Mouse (Mus musculus) heart, adult 2 months (tissue): ENCODE results near the gene Vmn2r17. TPM values are rescaled to one million over a fixed set of nuclear protein-coding genes. Genes with fewer than 3 reads are reported as not detected.

ENCODE experiments used
- DNase-seq, 2 experiments: peaks; one replicate each; pipeline ENCODE4 v3.0.0; 2021
- H3K27ac ChIP-seq: fragments of 200-600 bp; 2 replicates; pipeline ENCODE4 v1.8.1; 2022
- H3K27me3 ChIP-seq: fragments of 200-500 bp; 2 replicates; pipeline ENCODE4 v1.6.1; 2012; ENCODE audit warnings: mild to moderate bottlenecking, low read length, inconsistent platforms, mixed read lengths; ENCODE audit not compliant: control insufficient read depth, insufficient read depth
- H3K36me3 ChIP-seq: fragments of 200-500 bp; 2 replicates; pipeline ENCODE4 v1.6.1; 2012; ENCODE audit warnings: low read length, inconsistent platforms; ENCODE audit not compliant: control insufficient read depth, insufficient read depth
- H3K4me1 ChIP-seq: fragments of 200-500 bp; 2 replicates; pipeline ENCODE4 v1.6.1; 2011; ENCODE audit warnings: low read length; ENCODE audit not compliant: control insufficient read depth, insufficient read depth
- H3K4me3 ChIP-seq: fragments of 200-600 bp; 2 replicates; pipeline ENCODE4 v1.8.1; 2022
- H3K79me2 ChIP-seq: fragments of 200-500 bp; replicated peaks from 2 replicates; pipeline ENCODE4 v1.6.1; 2012; ENCODE audit warnings: mild to moderate bottlenecking, inconsistent platforms, low read length, moderate library complexity, mixed read lengths; ENCODE audit not compliant: control insufficient read depth, insufficient read depth
- H3K9ac ChIP-seq: fragments of 200-500 bp; 2 replicates; pipeline ENCODE4 v1.6.1; 2012; ENCODE audit warnings: low read depth, mild to moderate bottlenecking, control low read depth, inconsistent platforms, low read length, mixed read lengths
- CTCF ChIP-seq: fragments of 200-600 bp; IDR thresholded peaks from 2 replicates; pipeline ENCODE4 v1.8.1; 2022; ENCODE audit warnings: antibody characterized with exemption, mild to moderate bottlenecking, moderate library complexity
- EP300 ChIP-seq: fragments of 200-500 bp; IDR thresholded peaks from 2 replicates; pipeline ENCODE4 v1.6.1; 2011; ENCODE audit warnings: low read depth, low read length, control low read depth; ENCODE audit not compliant: insufficient read depth
- POLR2A ChIP-seq: fragments of 200-500 bp; IDR thresholded peaks from 2 replicates; pipeline ENCODE4 v1.6.1; 2011; ENCODE audit warnings: mild to moderate bottlenecking, low read depth, low read length, control low read depth; ENCODE audit not compliant: insufficient read depth
- WGBS: fragments of 180-500 bp; shearing (Covaris S2); methylation state at CpG from one replicate; pipeline ENCODE4 v1.1.7; 2018; 5-methylcytosine and 5-hydroxymethylcytosine counted together
- intact Hi-C: fragments of 180-260 bp; cut with DNase I; formaldehyde crosslinking; loops from one replicate; pipeline ENCODE4 v1.15.1; 2025
- long read RNA-seq: library from polyadenylated mRNA; stranded (forward); transcript quantifications from one replicate; pipeline ENCODE4 v2.0.0, GENCODE M21; 2021
- polyA plus RNA-seq: library from polyadenylated mRNA; depleted of rRNA; stranded (reverse); fragments of >200 nt; gene quantifications from 2 replicates; pipeline ENCODE4 v1.2.3, GENCODE M21; 2012; rRNA removed
- total RNA-seq, 2 experiments: library from RNA; stranded (reverse); gene quantifications; 2 replicates each; pipeline ENCODE4 v1.2.3; 2021

Vmn2r17 gene
- total RNA-seq (not detected), polyA plus RNA-seq (not detected in 2 replicates)
- long read RNA-seq: 0 reads

GRCm38 (mm10) chr5:109419388-109419787, at the start of gene Vmn2r17:
Gene Vmn2r17, plus strand, starts transcription at chr5:109419688.
- Histone ChIP-seq H3K27me3 (no peaks in the 10 kb centered on the region), H3K36me3 (no peaks in the 10 kb centered on the region), H3K79me2 (no peaks in the 10 kb centered on the region), H3K27ac (no peak within 1 kb of the TSS), H3K9ac (no peak within 1 kb of the TSS), H3K4me3 (no peak within 1 kb of the TSS), H3K4me1 (no peaks in the 10 kb centered on the region)
- intact Hi-C loops: no loop called here
- DNase-seq: no peak
- 33% methylated on average over 2 of the region's 2 CpGs for WGBS
- TF ChIP-seq CTCF: no peak

GRCm38 (mm10) chr5:109466576-109467506, 47.4 kb downstream of the Vmn2r17 start:
- H3K9ac ChIP-seq: no peak overlapping the region
- H3K36me3 ChIP-seq: no peaks in the 10 kb centered on the region
- intact Hi-C loops: no loop called here
- H3K27ac ChIP-seq: no peak overlapping the region
- no peaks in the 10 kb centered on the region for H3K79me2 ChIP-seq
- no peaks in the 10 kb centered on the region for H3K27me3 ChIP-seq
- no peak for DNase-seq
- no peaks in the 10 kb centered on the region for H3K4me1 ChIP-seq
- no peak for TF ChIP-seq CTCF
- no peak for TF ChIP-seq POLR2A
- TF ChIP-seq EP300: no peak
- 21% methylated on average over 20 of the region's 21 CpGs for WGBS
- H3K4me3 ChIP-seq: no peak overlapping the region

GRCm38 (mm10) chr5:109506729-109507128, 87.2 kb downstream of the Vmn2r17 start:
- Histone ChIP-seq H3K4me3 (no peak overlapping the region), H3K27me3 (no peaks in the 10 kb centered on the region), H3K9ac (no peak overlapping the region), H3K27ac (no peak overlapping the region), H3K36me3 (no peaks in the 10 kb centered on the region), H3K4me1 (no peaks in the 10 kb centered on the region), H3K79me2 (no peaks in the 10 kb centered on the region)
- 7% methylated on average over 1 of the region's 1 CpGs for WGBS
- DNase-seq: no peak
- intact Hi-C loops: loop anchor here (5.0 to 10.0 kb wide), 3 partner anchors 91 to 518 kb away; no protein-coding TSS in a partner anchor
- no peak for TF ChIP-seq POLR2A
- no peak for TF ChIP-seq EP300
- peak; percentile 62 for TF ChIP-seq CTCF

Other genes with a start within 250 kb of the Vmn2r17 start
- gene Vmn2r13, start 227.5 kb upstream of the Vmn2r17 start, total RNA-seq: not detected
- not detected in 2 replicates for gene Vmn2r13, start 227.5 kb upstream of the Vmn2r17 start, polyA plus RNA-seq
- not detected for gene Vmn2r14, start 195.0 kb upstream of the Vmn2r17 start, total RNA-seq
- gene Vmn2r14, start 195.0 kb upstream of the Vmn2r17 start, polyA plus RNA-seq: not detected in 2 replicates
- not detected for gene Vmn2r15, start 122.0 kb upstream of the Vmn2r17 start, total RNA-seq
- gene Vmn2r15, start 122.0 kb upstream of the Vmn2r17 start, polyA plus RNA-seq: not detected in 2 replicates
- gene Vmn2r16, start 89.5 kb upstream of the Vmn2r17 start, total RNA-seq: not detected
- not detected in 2 replicates for gene Vmn2r16, start 89.5 kb upstream of the Vmn2r17 start, polyA plus RNA-seq
- 1 to 10 TPM; 4.7 to 7.3 TPM for gene Crlf2, start 139.3 kb downstream of the Vmn2r17 start, total RNA-seq
- gene Crlf2, start 139.3 kb downstream of the Vmn2r17 start, polyA plus RNA-seq: 3.4 and 8.4 TPM in 2 replicates